Mouse (Mus musculus) heart, embryonic 10.5 days (tissue): ENCODE data around the gene Higd1b. TPM values are rescaled to one million over a fixed set of nuclear protein-coding genes. Genes with fewer than 3 reads are reported as not detected.

ENCODE experiments used
- DNase-seq: peaks from one replicate; pipeline ENCODE4 v3.0.0-alpha.2; 2017; ENCODE audit warnings: low spot score
- H3K27ac ChIP-seq: fragments of 300-500 bp; sonication (generic); 2 replicates; pipeline ENCODE4 v1.5.1; 2016; ENCODE audit warnings: mild to moderate bottlenecking
- H3K27me3 ChIP-seq: fragments of 300-500 bp; sonication (generic); 2 replicates; pipeline ENCODE4 v1.6.1; 2016; ENCODE audit warnings: mild to moderate bottlenecking; ENCODE audit not compliant: poor library complexity, insufficient read depth, severe bottlenecking
- H3K36me3 ChIP-seq: fragments of 300-500 bp; sonication (generic); 2 replicates; pipeline ENCODE4 v1.6.1; 2016; ENCODE audit warnings: mild to moderate bottlenecking, moderate library complexity
- H3K4me1 ChIP-seq: fragments of 300-500 bp; sonication (generic); 2 replicates; pipeline ENCODE4 v1.6.1; 2016; ENCODE audit warnings: mild to moderate bottlenecking
- H3K4me3 ChIP-seq: fragments of 300-500 bp; sonication (generic); 2 replicates; pipeline ENCODE4 v1.5.1; 2016; ENCODE audit warnings: mild to moderate bottlenecking, moderate library complexity
- H3K9me3 ChIP-seq: fragments of 300-500 bp; sonication (generic); 2 replicates; pipeline ENCODE4 v1.6.1; 2016; ENCODE audit warnings: mild to moderate bottlenecking, moderate library complexity
- WGBS: fragments of 180-500 bp; shearing (Covaris S2); methylation state at CpG from one replicate; pipeline ENCODE4 v1.1.7; 2016; 5-methylcytosine and 5-hydroxymethylcytosine counted together
- polyA plus RNA-seq: library from polyadenylated mRNA; unstranded; fragments of >200 nt; fragmentation: Nextera tagmentation; extraction: Ambion mirVana; gene quantifications from 2 replicates; pipeline ENCODE4 v1.2.1, GENCODE M21; 2016

Higd1b gene
- polyA plus RNA-seq, 1 experiment from 2014 or later = not detected

GRCm38 (mm10) chr11:102820432-102820831 is 15.2 kb upstream of the Higd1b start:
- no peaks in the 10 kb centered on the region for H3K36me3 ChIP-seq
- no peak overlapping the region for H3K4me3 ChIP-seq
- no peaks in the 10 kb centered on the region for H3K9me3 ChIP-seq
- DNase-seq = no peak
- 0 out of 2 replicates have a peak, but pooled peaks cover 2% of the 10 kb centered on the region for H3K27me3 ChIP-seq
- 10% methylated on average over 3 of the region's 3 CpGs for WGBS
- peaks cover 16% of the 10 kb centered on the region for H3K4me1 ChIP-seq
- no peak overlapping the region for H3K27ac ChIP-seq

- Histone ChIP-seq H3K4me1 (peaks cover 10% of the 10 kb centered on the region), H3K9me3 (no peaks in the 10 kb centered on the region), H3K27me3 (0 out of 2 replicates have a peak, but pooled peaks cover 2% of the 10 kb centered on the region), H3K27ac (no peak overlapping the region), H3K4me3 (no peak overlapping the region), H3K36me3 (no peaks in the 10 kb centered on the region)
- WGBS = 46% methylated on average over 6 of the region's 6 CpGs
- no peak for DNase-seq
Observed at GRCm38 (mm10) chr11:102821231-102821630, 14.4 kb upstream of the Higd1b start.

GRCm38 (mm10) chr11:102826476-102826875 is 9.2 kb upstream of the Higd1b start:
- 69% methylated on average over 2 of the region's 2 CpGs for WGBS
- H3K4me3 ChIP-seq = no peak overlapping the region
- no peaks in the 10 kb centered on the region for H3K27me3 ChIP-seq
- no peaks in the 10 kb centered on the region for H3K9me3 ChIP-seq
- DNase-seq = no peak
- no peaks in the 10 kb centered on the region for H3K36me3 ChIP-seq
- peaks cover 11% of the 10 kb centered on the region for H3K4me1 ChIP-seq
- H3K27ac ChIP-seq = no peak overlapping the region

GRCm38 (mm10) chr11:102827097-102827496 is 8.6 kb upstream of the Higd1b start:
- Histone ChIP-seq H3K36me3 (no peaks in the 10 kb centered on the region), H3K4me3 (no peak overlapping the region), H3K27ac (no peak overlapping the region; the same call in 1 of the 2 replicates), H3K27me3 (no peaks in the 10 kb centered on the region), H3K9me3 (no peaks in the 10 kb centered on the region), H3K4me1 (peaks cover 11% of the 10 kb centered on the region)
- WGBS = 39% methylated on average over 4 of the region's 4 CpGs
- no peak for DNase-seq

- Histone ChIP-seq H3K27ac (no peak overlapping the region), H3K36me3 (no peaks in the 10 kb centered on the region), H3K27me3 (no peaks in the 10 kb centered on the region), H3K4me1 (peaks cover 15% of the 10 kb centered on the region), H3K4me3 (no peak overlapping the region), H3K9me3 (no peaks in the 10 kb centered on the region)
- 66% methylated on average over 4 of the region's 4 CpGs for WGBS
- no peak for DNase-seq
Observed at GRCm38 (mm10) chr11:102830276-102830675, 5.4 kb upstream of the Higd1b start.

DNA sequence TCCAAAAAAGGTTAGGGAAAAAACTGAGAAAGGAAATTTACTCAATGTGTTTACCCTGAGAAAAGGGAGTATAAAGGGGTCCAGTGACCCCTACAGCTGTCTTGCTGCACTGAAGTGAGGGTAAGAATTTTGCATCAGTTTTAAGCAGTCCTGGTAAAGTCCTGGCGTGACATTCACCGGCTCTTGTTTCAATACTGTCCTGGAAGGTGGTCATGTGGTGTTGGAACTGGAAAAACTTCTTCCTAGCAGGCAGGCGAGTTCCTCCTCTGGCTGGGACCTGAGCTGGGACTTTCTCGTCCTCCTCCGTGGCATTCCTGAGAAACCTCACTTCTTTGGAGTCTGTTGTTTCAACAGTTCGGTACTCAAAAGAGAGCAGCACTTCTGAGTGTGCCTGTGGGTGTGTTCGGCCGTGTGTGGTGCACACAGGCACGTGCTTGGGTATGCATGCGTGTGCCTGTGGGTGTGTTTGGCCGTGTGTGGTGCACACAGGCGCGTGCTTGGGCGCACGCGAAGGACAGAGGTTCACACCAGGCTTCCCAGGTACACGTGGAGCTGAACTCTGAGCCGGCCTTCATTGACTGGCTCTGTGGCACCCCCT is 2.9 kb upstream of the Higd1b start:
- Histone ChIP-seq H3K27ac (no peak overlapping the region), H3K9me3 (no peaks in the 10 kb centered on the region), H3K27me3 (no peaks in the 10 kb centered on the region), H3K4me1 (peaks cover 8% of the 10 kb centered on the region; the same call in 1 of the 2 replicates), H3K4me3 (no peak overlapping the region), H3K36me3 (peaks cover 17% of the 10 kb centered on the region)
- DNase-seq = no peak
- 65% methylated on average over 18 of the region's 18 CpGs for WGBS

GRCm38 (mm10) chr11:102834219-102834618 is 1.4 kb upstream of the Higd1b start:
- H3K36me3 ChIP-seq = peaks cover 31% of the 10 kb centered on the region
- H3K27me3 ChIP-seq = no peaks in the 10 kb centered on the region
- peaks cover 8% of the 10 kb centered on the region; the same call in 1 of the 2 replicates for H3K4me1 ChIP-seq
- no peaks in the 10 kb centered on the region for H3K9me3 ChIP-seq
- DNase-seq = no peak
- no peak overlapping the region for H3K27ac ChIP-seq
- WGBS = 88% methylated on average over 10 of the region's 10 CpGs
- no peak overlapping the region for H3K4me3 ChIP-seq

GRCm38 (mm10) chr11:102836146-102836545 is 497 bp downstream of the Higd1b start:
- H3K36me3 ChIP-seq = peaks cover 49% of the 10 kb centered on the region
- H3K9me3 ChIP-seq = no peaks in the 10 kb centered on the region
- 86% methylated on average over 9 of the region's 9 CpGs for WGBS
- no peak for DNase-seq
- peaks cover 5% of the 10 kb centered on the region; the same call in 1 of the 2 replicates for H3K4me1 ChIP-seq
- no peak overlapping the region for H3K27ac ChIP-seq
- no peaks in the 10 kb centered on the region for H3K27me3 ChIP-seq
- no peak overlapping the region for H3K4me3 ChIP-seq

- 86% methylated on average over 1 of the region's 1 CpGs for WGBS
- no peak overlapping the region for H3K4me3 ChIP-seq
- H3K27me3 ChIP-seq = no peaks in the 10 kb centered on the region
- H3K4me1 ChIP-seq = 0 out of 2 replicates have a peak, but pooled peaks cover 4% of the 10 kb centered on the region
- DNase-seq = no peak
- peaks cover 61% of the 10 kb centered on the region for H3K36me3 ChIP-seq
- no peaks in the 10 kb centered on the region for H3K9me3 ChIP-seq
- H3K27ac ChIP-seq = no peak overlapping the region
Observed at GRCm38 (mm10) chr11:102837385-102837784, 1.7 kb downstream of the Higd1b start.

GRCm38 (mm10) chr11:102838126-102838525 is 2.5 kb downstream of the Higd1b start:
- no peak for DNase-seq
- H3K4me3 ChIP-seq = no peak overlapping the region
- no peak overlapping the region for H3K27ac ChIP-seq
- no peaks in the 10 kb centered on the region for H3K4me1 ChIP-seq
- no peaks in the 10 kb centered on the region for H3K9me3 ChIP-seq
- H3K27me3 ChIP-seq = no peaks in the 10 kb centered on the region
- peaks cover 69% of the 10 kb centered on the region for H3K36me3 ChIP-seq
- 93% methylated on average over 2 of the region's 2 CpGs for WGBS

GRCm38 (mm10) chr11:102838616-102839150 is 3.0 kb downstream of the Higd1b start:
- WGBS = 87% methylated on average over 9 of the region's 9 CpGs
- Histone ChIP-seq H3K4me1 (no peaks in the 10 kb centered on the region), H3K36me3 (peaks cover 74% of the 10 kb centered on the region), H3K9me3 (no peaks in the 10 kb centered on the region), H3K27ac (no peak overlapping the region), H3K4me3 (no peak overlapping the region), H3K27me3 (no peaks in the 10 kb centered on the region)
- no peak for DNase-seq

GRCm38 (mm10) chr11:102845926-102846325 is 10.3 kb downstream of the Higd1b start:
- Histone ChIP-seq H3K4me1 (no peaks in the 10 kb centered on the region), H3K4me3 (no peak overlapping the region), H3K36me3 (peaks cover 100% of the 10 kb centered on the region), H3K9me3 (no peaks in the 10 kb centered on the region), H3K27ac (no peak overlapping the region), H3K27me3 (no peaks in the 10 kb centered on the region)
- 65% methylated on average over 10 of the region's 10 CpGs for WGBS
- no peak for DNase-seq

DNA sequence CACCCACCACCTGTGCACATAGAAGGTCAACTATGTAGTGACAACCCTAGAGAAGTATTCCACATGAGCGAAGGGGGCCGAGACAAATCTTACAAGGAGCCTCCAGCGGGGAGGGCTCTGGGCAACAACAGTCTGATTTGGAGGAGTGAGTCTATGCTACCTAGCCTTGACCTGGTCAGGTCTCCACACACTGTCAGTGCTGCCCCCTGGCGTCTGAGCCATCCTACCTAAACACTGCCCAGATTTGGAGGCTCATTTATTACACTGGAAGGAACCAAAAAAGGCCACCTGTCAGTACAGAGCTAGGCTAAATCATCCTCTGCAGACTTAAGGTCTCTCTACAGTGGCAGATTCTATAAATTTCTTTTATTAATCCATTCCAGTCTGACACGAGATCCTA is 16.2 kb downstream of the Higd1b start:
- no peak overlapping the region for H3K27ac ChIP-seq
- 69% methylated on average over 5 of the region's 5 CpGs for WGBS
- no peaks in the 10 kb centered on the region for H3K27me3 ChIP-seq
- no peak for DNase-seq
- H3K4me1 ChIP-seq = no peaks in the 10 kb centered on the region
- no peak overlapping the region for H3K4me3 ChIP-seq
- H3K9me3 ChIP-seq = no peaks in the 10 kb centered on the region
- H3K36me3 ChIP-seq = peaks cover 98% of the 10 kb centered on the region

DNA sequence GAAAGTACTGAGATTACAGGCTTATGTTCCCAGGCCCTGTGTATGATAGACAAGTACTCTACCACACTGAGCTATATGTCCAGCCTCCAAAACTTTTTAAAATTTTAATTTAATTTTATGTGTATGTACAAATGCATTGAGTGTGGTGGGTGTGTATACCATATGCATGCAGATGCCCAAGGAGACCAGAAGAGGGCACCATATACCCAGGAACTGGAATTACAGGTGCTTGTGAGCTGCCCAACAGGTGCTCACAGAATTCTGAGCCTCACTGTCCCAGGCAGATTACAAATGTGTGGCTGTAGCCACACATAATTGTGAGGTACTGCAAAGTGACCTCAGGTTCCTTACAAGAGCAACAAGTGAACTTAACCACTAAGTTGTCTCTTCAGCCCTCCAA is 18.1 kb downstream of the Higd1b start:
- no peaks in the 10 kb centered on the region for H3K27me3 ChIP-seq
- H3K4me3 ChIP-seq = no peak overlapping the region
- H3K27ac ChIP-seq = no peak overlapping the region
- H3K4me1 ChIP-seq = no peaks in the 10 kb centered on the region
- peaks cover 98% of the 10 kb centered on the region for H3K36me3 ChIP-seq
- no peak for DNase-seq
- no peaks in the 10 kb centered on the region for H3K9me3 ChIP-seq
